Mouse (Mus musculus): ENCODE measurements around the gene Manf.

DNA sequence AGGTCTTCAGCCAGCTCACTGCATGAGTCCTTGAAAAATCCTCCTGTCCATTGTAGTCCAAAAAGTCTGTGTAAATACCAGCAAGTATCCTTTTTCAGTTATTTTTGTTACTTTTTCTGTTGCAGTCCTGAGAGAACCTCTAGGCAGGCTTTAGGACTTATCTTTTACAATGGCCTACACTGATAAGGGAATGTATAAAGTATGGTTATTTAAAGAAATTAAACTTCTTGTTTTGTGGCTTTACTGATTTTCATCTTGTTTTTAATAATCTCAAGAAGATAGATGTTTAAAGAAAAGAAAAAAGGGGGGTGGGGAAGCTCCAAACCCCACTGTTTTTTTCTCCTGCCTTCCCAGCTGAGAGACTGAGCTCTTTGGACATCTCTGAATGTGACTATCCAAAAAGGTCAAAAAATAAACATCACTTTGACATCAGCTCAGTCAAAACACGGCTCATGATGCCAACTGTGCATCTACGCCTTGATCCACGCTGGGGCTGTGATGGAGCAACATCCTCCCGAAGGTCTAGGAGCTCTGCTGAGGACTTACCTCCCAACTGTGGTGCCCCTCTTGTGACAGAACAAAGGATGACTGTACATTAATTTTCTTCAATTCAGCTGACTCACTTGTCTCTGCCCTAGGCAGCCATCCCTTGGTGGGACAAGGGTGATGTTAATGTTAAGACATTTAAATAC lies 11.5 kb upstream of the Manf start:
- TF ChIP-seq EP300 (IDR thresholded peaks at IDR 0.05) (no peak), CTCF (IDR thresholded peaks at IDR 0.05) (no peak)
